Mouse (Mus musculus): ENCODE measurements at regions not wholly inside any gene's neighbourhood (a gene's known extent, or its start where the extent isn't known, plus 50 kb on each side); places are given as distances from the start of the nearest gene placed in this dataset.

GRCm38 (mm10) chr2:78436816-78437215 lies 431.1 kb upstream of the Ube2e3 start:
- no peak for TF ChIP-seq CTCF (IDR thresholded peaks at IDR 0.05; ENCODE audit: low read depth)
- TF ChIP-seq EP300 (IDR thresholded peaks at IDR 0.05; ENCODE audit: low read depth): no peak
